Mouse (Mus musculus) midbrain, embryonic 12.5 days (tissue): ENCODE measurements around the gene Glyctk. TPM values are rescaled to one million over a fixed set of nuclear protein-coding genes. Genes with fewer than 3 reads are reported as not detected.

Experiments used
- ATAC-seq: fragments of 200-750 bp; cut with Nextera tagmentation; 2 replicates; pipeline ENCODE4 v1.8.0; 2017; ENCODE audit warnings: low read depth, moderate TSS enrichment, moderate library complexity; ENCODE audit not compliant: low FRiP score
- H3K27ac ChIP-seq: fragments of 300-500 bp; sonication (generic); replicated peaks from 2 replicates; pipeline ENCODE4 v1.5.1; 2016; ENCODE audit warnings: mild to moderate bottlenecking
- H3K27me3 ChIP-seq: fragments of 300-500 bp; sonication (generic); 2 replicates; pipeline ENCODE4 v1.6.1; 2016; ENCODE audit warnings: mild to moderate bottlenecking
- H3K36me3 ChIP-seq: fragments of 300-500 bp; sonication (generic); 2 replicates; pipeline ENCODE4 v1.6.1; 2016
- H3K4me1 ChIP-seq: fragments of 300-500 bp; sonication (generic); 2 replicates; pipeline ENCODE4 v1.6.1; 2016
- H3K4me2 ChIP-seq: fragments of 300-500 bp; sonication (generic); replicated peaks from 2 replicates; pipeline ENCODE4 v1.6.1; 2016; ENCODE audit warnings: mild to moderate bottlenecking, moderate library complexity
- H3K4me3 ChIP-seq: fragments of 300-500 bp; sonication (generic); 2 replicates; pipeline ENCODE4 v1.5.1; 2016; ENCODE audit warnings: mild to moderate bottlenecking
- H3K9ac ChIP-seq: fragments of 300-500 bp; sonication (generic); replicated peaks from 2 replicates; pipeline ENCODE4 v1.6.1; 2016; ENCODE audit warnings: mild to moderate bottlenecking, moderate library complexity
- H3K9me3 ChIP-seq: fragments of 300-500 bp; sonication (generic); 2 replicates; pipeline ENCODE4 v1.6.1; 2016; ENCODE audit warnings: mild to moderate bottlenecking
- WGBS: fragments of 180-500 bp; shearing (Covaris S2); methylation state at CpG from one replicate; pipeline ENCODE4 v1.1.7; 2016; 5-methylcytosine and 5-hydroxymethylcytosine counted together
- polyA plus RNA-seq: library from polyadenylated mRNA; unstranded; fragments of >200 nt; fragmentation: Nextera tagmentation; extraction: Ambion mirVana; gene quantifications from 2 replicates; pipeline ENCODE4 v1.2.1, GENCODE M21; 2016

Gene Glyctk
- polyA plus RNA-seq, 1 experiment from 2014 or later, result 11.0 TPM

GRCm38 (mm10) chr9:106195693-106196092, 37.8 kb upstream of the Glyctk start:
- no peak overlapping the region for H3K4me3 ChIP-seq
- H3K36me3 ChIP-seq, result peaks cover 37% of the 10 kb centered on the region
- no peaks in the 10 kb centered on the region for H3K9me3 ChIP-seq
- no peak overlapping the region for H3K4me2 ChIP-seq
- 0 out of 2 replicates have a peak overlapping the region, but pooled peaks have one; percentile 31 for H3K27ac ChIP-seq
- H3K27me3 ChIP-seq, result 0 out of 2 replicates have a peak, but pooled peaks cover 6% of the 10 kb centered on the region
- H3K4me1 ChIP-seq, result peaks cover 17% of the 10 kb centered on the region
- no peak for ATAC-seq
- 87% methylated on average over 8 of the region's 8 CpGs for whole genome bisulfite sequencing
- H3K9ac ChIP-seq, result no peak overlapping the region

- H3K4me1 ChIP-seq, result peaks cover 12% of the 10 kb centered on the region
- WGBS, result 94% methylated on average over 8 of the region's 8 CpGs
- H3K27me3 ChIP-seq, result 0 out of 2 replicates have a peak, but pooled peaks cover 3% of the 10 kb centered on the region
- no peak overlapping the region for H3K4me2 ChIP-seq
- H3K27ac ChIP-seq, result no peak overlapping the region
- H3K4me3 ChIP-seq, result no peak overlapping the region
- H3K9me3 ChIP-seq, result no peaks in the 10 kb centered on the region
- H3K9ac ChIP-seq, result no peak overlapping the region
- ATAC-seq, result no peak
- peaks cover 52% of the 10 kb centered on the region for H3K36me3 ChIP-seq
These were observed 36.2 kb upstream of the Glyctk start for GRCm38 (mm10) chr9:106193930-106194807.

GRCm38 (mm10) chr9:106192998-106193397, 35.1 kb upstream of the Glyctk start:
- ATAC-seq, result no peak
- H3K27me3 ChIP-seq, result 0 out of 2 replicates have a peak, but pooled peaks cover 3% of the 10 kb centered on the region
- H3K4me2 ChIP-seq, result no peak overlapping the region
- H3K9me3 ChIP-seq, result no peaks in the 10 kb centered on the region
- WGBS, result 96% methylated on average over 1 of the region's 1 CpGs
- no peak overlapping the region for H3K4me3 ChIP-seq
- no peak overlapping the region for H3K9ac ChIP-seq
- no peak overlapping the region for H3K27ac ChIP-seq
- peaks cover 64% of the 10 kb centered on the region for H3K36me3 ChIP-seq
- H3K4me1 ChIP-seq, result peaks cover 6% of the 10 kb centered on the region

GRCm38 (mm10) chr9:106192024-106192423, 34.1 kb upstream of the Glyctk start:
- Histone ChIP-seq H3K9ac (no peak overlapping the region), H3K27ac (no peak overlapping the region), H3K4me1 (peaks cover 6% of the 10 kb centered on the region), H3K9me3 (no peaks in the 10 kb centered on the region), H3K36me3 (peaks cover 73% of the 10 kb centered on the region), H3K27me3 (no peaks in the 10 kb centered on the region), H3K4me3 (no peak overlapping the region), H3K4me2 (no peak overlapping the region)
- no peak for ATAC-seq
- WGBS, result 94% methylated on average over 8 of the region's 8 CpGs

GRCm38 (mm10) chr9:106191355-106191754, 33.4 kb upstream of the Glyctk start:
- no peaks in the 10 kb centered on the region for H3K27me3 ChIP-seq
- H3K4me3 ChIP-seq, result no peak overlapping the region
- H3K36me3 ChIP-seq, result peaks cover 80% of the 10 kb centered on the region
- no peak overlapping the region for H3K27ac ChIP-seq
- H3K4me1 ChIP-seq, result peaks cover 6% of the 10 kb centered on the region
- no peak for ATAC-seq
- no peaks in the 10 kb centered on the region for H3K9me3 ChIP-seq
- no peak overlapping the region for H3K4me2 ChIP-seq
- H3K9ac ChIP-seq, result no peak overlapping the region
- WGBS, result 100% methylated on average over 1 of the region's 1 CpGs

- Histone ChIP-seq H3K9me3 (no peaks in the 10 kb centered on the region), H3K9ac (no peak overlapping the region), H3K4me3 (no peak overlapping the region), H3K27ac (no peak overlapping the region), H3K27me3 (no peaks in the 10 kb centered on the region), H3K4me2 (no peak overlapping the region), H3K4me1 (no peaks in the 10 kb centered on the region), H3K36me3 (peaks cover 99% of the 10 kb centered on the region)
- no peak for ATAC-seq
- 96% methylated on average over 5 of the region's 5 CpGs for WGBS
These were observed 26.1 kb upstream of the Glyctk start for GRCm38 (mm10) chr9:106183996-106184395.

GRCm38 (mm10) chr9:106182146-106182545, 24.2 kb upstream of the Glyctk start:
- H3K27ac ChIP-seq, result no peak overlapping the region
- ATAC-seq, result no peak
- peaks cover 98% of the 10 kb centered on the region for H3K36me3 ChIP-seq
- WGBS, result 96% methylated on average over 4 of the region's 4 CpGs
- H3K9me3 ChIP-seq, result no peaks in the 10 kb centered on the region
- H3K27me3 ChIP-seq, result no peaks in the 10 kb centered on the region
- H3K4me2 ChIP-seq, result no peak overlapping the region
- no peak overlapping the region for H3K4me3 ChIP-seq
- no peak overlapping the region for H3K9ac ChIP-seq
- no peaks in the 10 kb centered on the region for H3K4me1 ChIP-seq

- Histone ChIP-seq H3K4me2 (no peak overlapping the region), H3K4me1 (no peaks in the 10 kb centered on the region; the same call in 1 of the 2 replicates), H3K4me3 (no peak overlapping the region), H3K9me3 (no peaks in the 10 kb centered on the region), H3K27me3 (no peaks in the 10 kb centered on the region), H3K27ac (no peak overlapping the region), H3K36me3 (peaks cover 88% of the 10 kb centered on the region), H3K9ac (no peak overlapping the region)
- ATAC-seq, result no peak
- WGBS, result 95% methylated on average over 3 of the region's 3 CpGs
These were observed 22.0 kb upstream of the Glyctk start for GRCm38 (mm10) chr9:106179964-106180363.

GRCm38 (mm10) chr9:106179454-106179853, 21.5 kb upstream of the Glyctk start:
- no peak for ATAC-seq
- no peak overlapping the region for H3K27ac ChIP-seq
- whole genome bisulfite sequencing, result 89% methylated on average over 2 of the region's 2 CpGs
- H3K9ac ChIP-seq, result no peak overlapping the region
- H3K4me2 ChIP-seq, result no peak overlapping the region
- no peaks in the 10 kb centered on the region for H3K9me3 ChIP-seq
- no peaks in the 10 kb centered on the region for H3K27me3 ChIP-seq
- peaks cover 4% of the 10 kb centered on the region for H3K4me1 ChIP-seq
- peaks cover 83% of the 10 kb centered on the region for H3K36me3 ChIP-seq
- no peak overlapping the region for H3K4me3 ChIP-seq

- WGBS, result 94% methylated on average over 6 of the region's 6 CpGs
- Histone ChIP-seq H3K4me2 (no peak overlapping the region), H3K27ac (no peak overlapping the region), H3K9me3 (no peaks in the 10 kb centered on the region), H3K36me3 (peaks cover 66% of the 10 kb centered on the region), H3K4me3 (no peak overlapping the region), H3K27me3 (no peaks in the 10 kb centered on the region), H3K9ac (no peak overlapping the region), H3K4me1 (peaks cover 19% of the 10 kb centered on the region)
- ATAC-seq, result no peak
These were observed 19.9 kb upstream of the Glyctk start for GRCm38 (mm10) chr9:106177799-106178198.

GRCm38 (mm10) chr9:106176769-106177168, 18.8 kb upstream of the Glyctk start:
- Histone ChIP-seq H3K9me3 (no peaks in the 10 kb centered on the region), H3K4me1 (peaks cover 20% of the 10 kb centered on the region), H3K4me2 (no peak overlapping the region), H3K4me3 (no peak overlapping the region), H3K27ac (no peak overlapping the region), H3K9ac (no peak overlapping the region), H3K36me3 (peaks cover 56% of the 10 kb centered on the region), H3K27me3 (no peaks in the 10 kb centered on the region)
- 85% methylated on average over 5 of the region's 5 CpGs for WGBS
- no peak for ATAC-seq

- peaks cover 20% of the 10 kb centered on the region for H3K4me1 ChIP-seq
- H3K4me3 ChIP-seq, result no peak overlapping the region
- no peaks in the 10 kb centered on the region for H3K9me3 ChIP-seq
- WGBS, result 90% methylated on average over 3 of the region's 3 CpGs
- H3K4me2 ChIP-seq, result no peak overlapping the region
- no peak overlapping the region for H3K27ac ChIP-seq
- no peak overlapping the region for H3K9ac ChIP-seq
- ATAC-seq, result no peak
- peaks cover 45% of the 10 kb centered on the region for H3K36me3 ChIP-seq
- no peaks in the 10 kb centered on the region for H3K27me3 ChIP-seq
These were observed 17.7 kb upstream of the Glyctk start for GRCm38 (mm10) chr9:106175552-106176200.
